Mouse (Mus musculus) kidney, adult 2 months (tissue): ENCODE measurements around the gene Man2a1. TPM values are rescaled to one million over a fixed set of nuclear protein-coding genes. Genes with fewer than 3 reads are reported as not detected.

ENCODE experiments used
- DNase-seq: peaks from one replicate; pipeline ENCODE4 v3.0.0; 2021
- H3K27ac ChIP-seq: fragments of 200-500 bp; 2 replicates; pipeline ENCODE4 v1.5.1; 2012; ENCODE audit warnings: low read depth, low read length, control low read depth, inconsistent platforms; ENCODE audit not compliant: insufficient read depth
- H3K27me3 ChIP-seq: fragments of 200-500 bp; replicated peaks from 2 replicates; pipeline ENCODE4 v1.6.1; 2012; ENCODE audit warnings: mild to moderate bottlenecking, moderate library complexity, low read length, inconsistent platforms; ENCODE audit not compliant: control insufficient read depth, insufficient read depth
- H3K36me3 ChIP-seq: fragments of 200-500 bp; 2 replicates; pipeline ENCODE4 v1.6.1; 2012; ENCODE audit warnings: mild to moderate bottlenecking, moderate library complexity, low read length, inconsistent platforms; ENCODE audit not compliant: control insufficient read depth, insufficient read depth
- H3K4me1 ChIP-seq: fragments of 200-500 bp; 2 replicates; pipeline ENCODE4 v1.6.1; 2011; ENCODE audit warnings: low read length; ENCODE audit not compliant: control insufficient read depth, insufficient read depth
- H3K4me3 ChIP-seq: fragments of 200-500 bp; 2 replicates; pipeline ENCODE4 v1.5.1; 2011; ENCODE audit warnings: mild to moderate bottlenecking, low read depth, low read length, control low read depth; ENCODE audit not compliant: insufficient read depth
- CTCF ChIP-seq: fragments of 200-500 bp; conservative IDR thresholded peaks from 2 replicates; pipeline ENCODE4 v1.5.1; 2011; ENCODE audit warnings: low read depth, mild to moderate bottlenecking, control low read depth, low read length, moderate library complexity, mixed read lengths; ENCODE audit not compliant: insufficient read depth, insufficient read length
- POLR2A ChIP-seq: fragments of 200-500 bp; IDR thresholded peaks from one replicate; pipeline ENCODE4 v1.6.1; 2011; ENCODE audit warnings: low read depth, low read length, control low read depth
- WGBS: fragments of 180-500 bp; shearing (Covaris S2); methylation state at CpG from one replicate; pipeline ENCODE4 v1.1.7; 2018; 5-methylcytosine and 5-hydroxymethylcytosine counted together
- polyA plus RNA-seq: library from polyadenylated mRNA; depleted of rRNA; stranded (reverse); fragments of >200 nt; gene quantifications from 2 replicates; pipeline ENCODE4 v1.2.3, GENCODE M21; 2012

The Man2a1 gene
- polyA plus RNA-seq, 1 experiment: 27.3 TPM

GRCm38 (mm10) chr17:64743606-64744300, 143.2 kb downstream of the Man2a1 start:
- Histone ChIP-seq H3K4me3 (no peak overlapping the region), H3K4me1 (peaks cover 14% of the 10 kb centered on the region), H3K27me3 (no peaks in the 10 kb centered on the region), H3K36me3 (peaks cover 3% of the 10 kb centered on the region), H3K27ac (no peak overlapping the region)
- TF ChIP-seq CTCF: no peak
- no peak for TF ChIP-seq POLR2A
- DNase-seq: peak; percentile 82
- 70% methylated on average over 13 of the region's 13 CpGs for WGBS

GRCm38 (mm10) chr17:64746637-64747225, 146.2 kb downstream of the Man2a1 start:
- no peak overlapping the region for H3K27ac ChIP-seq
- WGBS: 86% methylated on average over 8 of the region's 8 CpGs
- no peaks in the 10 kb centered on the region for H3K27me3 ChIP-seq
- no peaks in the 10 kb centered on the region; the same call in 1 of the 2 replicates for H3K36me3 ChIP-seq
- H3K4me1 ChIP-seq: peaks cover 14% of the 10 kb centered on the region
- no peak for TF ChIP-seq CTCF
- no peak for DNase-seq
- H3K4me3 ChIP-seq: no peak overlapping the region

GRCm38 (mm10) chr17:64747461-64747860, 146.9 kb downstream of the Man2a1 start:
- Histone ChIP-seq H3K4me3 (no peak overlapping the region), H3K27me3 (no peaks in the 10 kb centered on the region), H3K27ac (no peak overlapping the region), H3K36me3 (no peaks in the 10 kb centered on the region; the same call in 1 of the 2 replicates), H3K4me1 (peaks cover 11% of the 10 kb centered on the region)
- no peak for DNase-seq
- WGBS: 85% methylated on average over 5 of the region's 5 CpGs
- TF ChIP-seq POLR2A (no peak), CTCF (no peak)

- Histone ChIP-seq H3K27me3 (no peaks in the 10 kb centered on the region), H3K4me1 (peaks cover 6% of the 10 kb centered on the region), H3K36me3 (no peaks in the 10 kb centered on the region; the same call in 1 of the 2 replicates), H3K4me3 (no peak overlapping the region), H3K27ac (no peak overlapping the region)
- TF ChIP-seq POLR2A (no peak), CTCF (no peak)
- peak; percentile 73 for DNase-seq
- 61% methylated on average over 2 of the region's 2 CpGs for WGBS
Observed at GRCm38 (mm10) chr17:64748131-64748530, 147.6 kb downstream of the Man2a1 start.

GRCm38 (mm10) chr17:64749146-64749545, 148.6 kb downstream of the Man2a1 start:
- no peaks in the 10 kb centered on the region; the same call in 1 of the 2 replicates for H3K4me1 ChIP-seq
- WGBS: 95% methylated on average over 1 of the region's 1 CpGs
- no peaks in the 10 kb centered on the region; the same call in 1 of the 2 replicates for H3K36me3 ChIP-seq
- no peaks in the 10 kb centered on the region for H3K27me3 ChIP-seq
- no peak overlapping the region for H3K27ac ChIP-seq
- H3K4me3 ChIP-seq: no peak overlapping the region
- no peak for DNase-seq
- TF ChIP-seq POLR2A: no peak
- TF ChIP-seq CTCF: no peak

GRCm38 (mm10) chr17:64751249-64751648, 150.7 kb downstream of the Man2a1 start:
- Histone ChIP-seq H3K27ac (peak overlapping the region; percentile 50; the same call in 1 of the 2 replicates), H3K36me3 (no peaks in the 10 kb centered on the region; the same call in 1 of the 2 replicates), H3K4me3 (no peak overlapping the region), H3K27me3 (no peaks in the 10 kb centered on the region), H3K4me1 (no peaks in the 10 kb centered on the region)
- WGBS: 72% methylated on average over 5 of the region's 5 CpGs
- peak; percentile 37 for DNase-seq
- TF ChIP-seq CTCF (no peak), POLR2A (no peak)
